Mouse (Mus musculus): ENCODE results near the gene Ccl17. TPM values are rescaled to one million over a fixed set of nuclear protein-coding genes. Genes with fewer than 3 reads are reported as not detected.
A peak's percentile ranks its signal among the peaks of the same experiment; 100 is the strongest.

Ccl17 gene
- polyA plus RNA-seq (2016; fragmentation: Nextera tagmentation; extraction: Ambion mirVana) = not detected in 2 replicates

- Histone ChIP-seq H3K4me1 (peaks cover 35% of the 10 kb centered on the region), H3K36me3 (no peaks in the 10 kb centered on the region), H3K27me3 (ENCODE audit: low read depth, poor library complexity, severe bottlenecking) (no peaks in the 10 kb centered on the region), H3K4me3 (no peak within 1 kb of the TSS), H3K9me3 (replicated peaks) (no peaks in the 10 kb centered on the region), H3K27ac (replicated peaks) (no peak within 1 kb of the TSS)
- DNase-seq (ENCODE audit: low spot score) = no peak
- 75% methylated on average over 3 of the region's 3 CpGs for WGBS
Measured at GRCm38 (mm10) chr8:94810153-94810552, at the start of gene Ccl17. Gene Ccl17, plus strand, starts transcription at chr8:94810453.

DNA sequence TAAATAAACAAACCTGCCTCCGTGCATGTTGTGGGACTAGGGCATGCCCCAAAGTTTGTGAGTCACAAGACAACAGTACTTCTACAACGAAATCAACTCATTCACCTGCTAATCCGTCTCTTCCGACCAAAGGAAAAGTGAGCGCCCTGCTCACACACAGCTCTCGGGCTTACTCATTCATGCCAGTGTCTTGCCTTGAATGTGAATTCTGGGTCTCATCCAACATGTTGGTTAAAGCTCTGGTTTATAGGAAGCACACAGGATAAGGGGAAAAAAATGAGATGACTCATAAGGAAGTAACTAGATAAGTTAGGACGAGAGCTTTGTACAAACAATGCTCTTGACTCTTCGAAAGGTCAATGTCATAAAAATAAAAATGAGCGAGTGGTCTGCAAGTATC is 43.2 kb upstream of the Ccl17 start:
- Histone ChIP-seq H3K27ac (replicated peaks) (no peak overlapping the region), H3K27me3 (ENCODE audit: low read depth, poor library complexity, severe bottlenecking) (peaks cover 35% of the 10 kb centered on the region), H3K36me3 (no peaks in the 10 kb centered on the region), H3K4me3 (no peak overlapping the region), H3K4me1 (peaks cover 14% of the 10 kb centered on the region), H3K9me3 (replicated peaks) (no peaks in the 10 kb centered on the region)
- WGBS = 79% methylated on average over 9 of the region's 9 CpGs
- DNase-seq (ENCODE audit: low spot score) = no peak

DNA sequence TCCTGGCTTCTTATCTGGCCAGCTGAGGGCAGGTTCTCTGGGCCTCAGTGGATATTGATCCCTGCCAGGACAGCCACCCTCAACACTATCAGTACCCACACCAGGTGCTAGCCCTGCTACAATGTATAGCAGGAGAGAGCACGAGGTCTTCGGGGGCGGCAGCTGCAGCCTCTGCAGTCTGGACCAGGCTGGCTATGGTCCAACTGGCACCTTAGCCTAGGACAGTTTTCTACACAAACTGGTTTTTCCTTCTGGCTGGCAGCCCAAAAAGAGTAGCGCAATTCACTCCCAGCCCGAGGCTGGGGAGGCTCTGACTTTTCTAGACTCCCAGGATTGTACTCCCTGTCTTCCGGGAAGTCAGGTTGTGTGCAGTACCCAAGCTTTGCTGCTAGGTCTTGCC is 39.3 kb upstream of the Ccl17 start:
- no peaks in the 10 kb centered on the region for H3K36me3 ChIP-seq

GRCm38 (mm10) chr8:94771941-94772670 is 38.1 kb upstream of the Ccl17 start, which contains the start of gene Cx3cl1:
Gene Cx3cl1, plus strand, starts transcription at chr8:94772009.
- peak within 1 kb of the TSS; percentile 88 for H3K27ac ChIP-seq (replicated peaks)
- under 1% methylated on average over 38 of the region's 38 CpGs for WGBS
- H3K36me3 ChIP-seq = no peaks in the 10 kb centered on the region
- DNase-seq (ENCODE audit: low spot score) = peak; percentile 87
- peaks cover 62% of the 10 kb centered on the region for H3K27me3 ChIP-seq (ENCODE audit: low read depth, poor library complexity, severe bottlenecking)
- H3K4me3 ChIP-seq = peak within 1 kb of the TSS; percentile 74
- H3K4me1 ChIP-seq = peaks cover 36% of the 10 kb centered on the region
- no peaks in the 10 kb centered on the region for H3K9me3 ChIP-seq (replicated peaks)

More for the DNA sequence above, 39.3 kb upstream of the Ccl17 start:
- H3K9me3 ChIP-seq (replicated peaks) = no peaks in the 10 kb centered on the region
- WGBS = 73% methylated on average over 6 of the region's 6 CpGs
- peaks cover 36% of the 10 kb centered on the region for H3K4me1 ChIP-seq
- H3K27me3 ChIP-seq (ENCODE audit: low read depth, poor library complexity, severe bottlenecking) = peaks cover 62% of the 10 kb centered on the region
- no peak overlapping the region for H3K4me3 ChIP-seq
- peak overlapping the region; percentile 88; the same call in 1 of the 2 replicates for H3K27ac ChIP-seq (replicated peaks)
- DNase-seq (ENCODE audit: low spot score) = no peak

- Histone ChIP-seq H3K27ac (replicated peaks) (no peak overlapping the region), H3K4me1 (peaks cover 37% of the 10 kb centered on the region), H3K4me3 (peak overlapping the region; percentile 74), H3K36me3 (no peaks in the 10 kb centered on the region), H3K27me3 (ENCODE audit: low read depth, poor library complexity, severe bottlenecking) (peaks cover 62% of the 10 kb centered on the region), H3K9me3 (replicated peaks) (no peaks in the 10 kb centered on the region)
- no peak for DNase-seq (ENCODE audit: low spot score)
- 44% methylated on average over 6 of the region's 6 CpGs for WGBS
Measured at GRCm38 (mm10) chr8:94773048-94773447, 37.2 kb upstream of the Ccl17 start.

DNA sequence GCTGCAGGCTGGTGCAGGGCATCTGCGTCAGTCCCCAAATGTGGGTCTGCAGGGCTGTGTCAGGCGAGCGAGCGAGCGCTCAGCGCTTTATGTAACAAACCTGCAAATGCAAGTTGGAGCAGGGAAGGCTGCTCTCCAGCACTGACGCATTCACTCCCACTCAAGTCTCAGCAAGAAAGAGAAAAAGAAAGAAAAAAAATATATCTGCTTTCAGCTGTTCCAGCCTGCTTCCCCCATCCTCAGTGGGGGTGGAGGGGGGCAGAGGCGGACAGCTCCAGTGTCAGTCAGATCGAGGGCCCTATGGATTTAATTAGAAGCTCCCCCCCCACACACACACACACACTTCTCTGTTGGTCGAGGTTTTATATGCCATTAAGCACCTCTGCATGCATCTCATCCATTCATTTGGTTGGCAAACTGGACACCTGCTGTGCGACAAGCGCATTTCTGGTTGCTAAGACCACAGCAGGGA is 36.5 kb upstream of the Ccl17 start:
- Histone ChIP-seq H3K4me3 (peak overlapping the region; percentile 74), H3K9me3 (replicated peaks) (no peaks in the 10 kb centered on the region), H3K27me3 (ENCODE audit: low read depth, poor library complexity, severe bottlenecking) (peaks cover 60% of the 10 kb centered on the region), H3K27ac (replicated peaks) (no peak overlapping the region), H3K4me1 (peaks cover 44% of the 10 kb centered on the region), H3K36me3 (no peaks in the 10 kb centered on the region)
- WGBS = 12% methylated on average over 12 of the region's 12 CpGs
- DNase-seq (ENCODE audit: low spot score) = no peak

DNA sequence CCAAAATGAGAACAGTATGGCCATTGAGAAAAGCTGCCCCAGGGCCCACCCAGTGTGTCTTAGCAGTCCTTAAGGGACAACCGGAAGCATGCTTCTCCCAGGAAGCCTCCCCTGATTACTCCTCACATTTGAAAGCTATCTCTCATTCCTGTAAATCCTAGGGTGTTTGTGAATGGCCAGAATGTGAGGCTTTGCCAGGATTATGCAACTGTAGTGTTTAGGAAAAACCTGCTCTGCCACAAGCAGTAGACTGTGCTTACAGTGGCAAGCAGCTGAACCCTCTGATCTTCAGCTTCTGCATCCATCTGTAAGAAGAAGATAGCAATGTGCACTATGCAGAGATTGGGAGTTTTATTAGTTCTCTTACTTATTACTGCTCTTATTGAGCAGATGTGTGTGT is 35.7 kb upstream of the Ccl17 start:
- Histone ChIP-seq H3K9me3 (replicated peaks) (no peaks in the 10 kb centered on the region), H3K27me3 (ENCODE audit: low read depth, poor library complexity, severe bottlenecking) (peaks cover 51% of the 10 kb centered on the region), H3K36me3 (peaks cover 3% of the 10 kb centered on the region; the same call in 1 of the 2 replicates), H3K4me1 (peaks cover 51% of the 10 kb centered on the region), H3K27ac (replicated peaks) (no peak overlapping the region), H3K4me3 (no peak overlapping the region)
- DNase-seq (ENCODE audit: low spot score) = no peak
- WGBS = 78% methylated on average over 1 of the region's 1 CpGs

GRCm38 (mm10) chr8:94776346-94776745 is 33.9 kb upstream of the Ccl17 start:
- H3K4me3 ChIP-seq = no peak overlapping the region
- no peaks in the 10 kb centered on the region for H3K9me3 ChIP-seq (replicated peaks)
- WGBS = 89% methylated on average over 2 of the region's 2 CpGs
- peaks cover 56% of the 10 kb centered on the region for H3K4me1 ChIP-seq
- peaks cover 44% of the 10 kb centered on the region for H3K27me3 ChIP-seq (ENCODE audit: low read depth, poor library complexity, severe bottlenecking)
- DNase-seq (ENCODE audit: low spot score) = no peak
- H3K36me3 ChIP-seq = peaks cover 13% of the 10 kb centered on the region; the same call in 1 of the 2 replicates
- H3K27ac ChIP-seq (replicated peaks) = no peak overlapping the region

DNA sequence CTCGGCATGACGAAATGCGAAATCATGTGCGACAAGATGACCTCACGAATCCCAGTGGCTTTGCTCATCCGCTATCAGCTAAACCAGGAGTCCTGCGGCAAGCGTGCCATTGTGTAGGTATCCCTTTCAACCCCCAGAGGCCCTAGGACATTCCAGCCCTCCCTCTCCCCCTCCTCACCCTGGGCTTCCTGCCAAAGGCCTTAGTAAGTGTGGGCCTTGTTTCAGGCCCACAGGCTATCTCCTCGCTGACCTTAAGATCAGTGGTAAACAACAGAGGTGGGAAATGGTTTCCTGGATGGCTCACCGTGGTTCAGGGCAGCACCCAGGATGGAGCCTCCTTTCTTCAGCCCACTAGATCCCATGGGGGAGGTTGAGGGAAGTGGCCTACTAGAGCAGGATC is 32.2 kb upstream of the Ccl17 start:
- Histone ChIP-seq H3K27me3 (ENCODE audit: low read depth, poor library complexity, severe bottlenecking) (peaks cover 31% of the 10 kb centered on the region), H3K36me3 (peaks cover 13% of the 10 kb centered on the region; the same call in 1 of the 2 replicates), H3K4me1 (peaks cover 51% of the 10 kb centered on the region), H3K4me3 (no peak overlapping the region), H3K27ac (replicated peaks) (peak overlapping the region; percentile 34), H3K9me3 (replicated peaks) (no peaks in the 10 kb centered on the region)
- WGBS = 82% methylated on average over 10 of the region's 10 CpGs
- DNase-seq (ENCODE audit: low spot score) = no peak

- DNase-seq (ENCODE audit: low spot score) = no peak
- WGBS = 76% methylated on average over 5 of the region's 5 CpGs
- Histone ChIP-seq H3K9me3 (replicated peaks) (no peaks in the 10 kb centered on the region), H3K36me3 (peaks cover 13% of the 10 kb centered on the region; the same call in 1 of the 2 replicates), H3K4me1 (peaks cover 47% of the 10 kb centered on the region), H3K27me3 (ENCODE audit: low read depth, poor library complexity, severe bottlenecking) (peaks cover 26% of the 10 kb centered on the region), H3K4me3 (no peak overlapping the region), H3K27ac (replicated peaks) (peak overlapping the region; percentile 34)
Measured at GRCm38 (mm10) chr8:94778473-94778872, 31.8 kb upstream of the Ccl17 start.

DNA sequence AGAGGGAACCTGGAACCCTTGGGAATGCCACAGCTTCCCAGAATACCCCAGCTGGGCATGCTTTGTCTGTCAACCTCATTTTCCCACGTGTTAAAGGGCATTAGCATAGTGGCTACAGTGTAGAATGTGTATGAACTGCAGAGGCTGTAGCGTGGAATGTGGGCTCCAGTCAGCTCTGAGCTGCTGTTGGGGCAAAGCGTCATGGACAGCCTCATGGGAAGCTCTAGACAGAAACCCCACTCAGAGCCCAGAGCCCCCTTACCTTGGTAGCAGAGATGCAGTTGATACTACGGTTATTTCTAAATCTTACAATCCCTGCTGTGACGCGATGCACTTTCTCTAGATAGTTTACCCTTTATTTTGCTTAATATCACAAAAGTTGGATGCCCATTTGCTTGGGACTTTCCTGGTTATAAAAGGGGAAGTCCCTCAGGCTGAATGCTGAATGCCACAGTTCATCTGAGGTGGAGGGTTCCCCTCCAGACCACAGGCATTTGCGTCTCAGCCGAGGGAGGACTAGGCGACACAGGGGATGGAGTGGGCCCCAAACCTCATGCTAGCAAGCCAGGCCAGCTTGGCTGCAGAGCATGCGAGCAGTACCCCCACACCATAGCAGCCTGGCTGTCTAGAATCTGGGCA is 31.2 kb upstream of the Ccl17 start:
- Histone ChIP-seq H3K27me3 (ENCODE audit: low read depth, poor library complexity, severe bottlenecking) (peaks cover 21% of the 10 kb centered on the region), H3K4me1 (peaks cover 41% of the 10 kb centered on the region), H3K27ac (replicated peaks) (peak overlapping the region; percentile 34; the same call in 1 of the 2 replicates), H3K36me3 (peaks cover 13% of the 10 kb centered on the region; the same call in 1 of the 2 replicates), H3K4me3 (no peak overlapping the region), H3K9me3 (replicated peaks) (no peaks in the 10 kb centered on the region)
- no peak for DNase-seq (ENCODE audit: low spot score)
- WGBS = 86% methylated on average over 10 of the region's 10 CpGs

- Histone ChIP-seq H3K9me3 (replicated peaks) (no peaks in the 10 kb centered on the region), H3K27ac (replicated peaks) (no peak overlapping the region), H3K27me3 (ENCODE audit: low read depth, poor library complexity, severe bottlenecking) (peaks cover 15% of the 10 kb centered on the region), H3K4me3 (no peak overlapping the region), H3K36me3 (peaks cover 13% of the 10 kb centered on the region; the same call in 1 of the 2 replicates), H3K4me1 (peaks cover 39% of the 10 kb centered on the region)
- 95% methylated on average over 16 of the region's 16 CpGs for WGBS
- no peak for DNase-seq (ENCODE audit: low spot score)
Measured at GRCm38 (mm10) chr8:94779534-94780294, 30.5 kb upstream of the Ccl17 start.

All from midbrain, embryonic 10.5 days (tissue).